Mouse (Mus musculus): Measurements from ENCODE around the gene Nipal1.

Nipal1 gene

GRCm38 (mm10) chr5:72666428-72666827 lies 18.8 kb downstream of the Nipal1 start:
- peak; percentile 27 for DNase-seq

- DNase-seq = no peak
These were observed 20.8 kb downstream of the Nipal1 start for GRCm38 (mm10) chr5:72668351-72668750.

GRCm38 (mm10) chr5:72671017-72671699 lies 23.6 kb downstream of the Nipal1 start:
- DNase-seq = no peak

DNA sequence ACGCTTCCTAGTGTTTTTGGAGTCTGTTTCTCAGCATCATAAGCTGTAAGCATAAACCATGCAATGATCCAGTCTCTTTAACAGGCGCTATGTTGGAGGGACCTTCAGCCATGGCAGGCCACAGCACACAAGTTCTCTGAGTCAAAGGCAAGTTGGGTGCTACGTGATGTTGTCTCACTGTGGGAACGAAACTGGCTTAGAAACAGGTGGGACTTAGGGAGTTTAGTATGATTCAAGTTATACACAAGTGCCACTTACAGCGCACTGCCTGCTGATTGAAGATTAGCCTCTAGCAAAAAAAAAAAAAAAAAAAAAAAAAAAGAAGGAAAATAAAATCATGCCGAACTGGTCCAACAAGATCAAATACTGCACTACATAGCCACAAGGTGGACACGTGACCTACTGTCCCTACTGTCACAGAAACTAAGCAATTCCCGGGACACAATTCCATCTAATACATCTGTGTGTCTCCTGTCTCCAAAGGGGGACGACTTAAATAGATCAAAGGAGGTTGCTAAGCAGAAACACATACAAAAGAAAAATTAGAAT lies 27.5 kb downstream of the Nipal1 start:
- DNase-seq = no peak

GRCm38 (mm10) chr5:72681451-72681850 lies 33.9 kb downstream of the Nipal1 start:
- no peak for DNase-seq

- no peak for DNase-seq
These were observed 42.0 kb downstream of the Nipal1 start for GRCm38 (mm10) chr5:72689556-72689955.

DNA sequence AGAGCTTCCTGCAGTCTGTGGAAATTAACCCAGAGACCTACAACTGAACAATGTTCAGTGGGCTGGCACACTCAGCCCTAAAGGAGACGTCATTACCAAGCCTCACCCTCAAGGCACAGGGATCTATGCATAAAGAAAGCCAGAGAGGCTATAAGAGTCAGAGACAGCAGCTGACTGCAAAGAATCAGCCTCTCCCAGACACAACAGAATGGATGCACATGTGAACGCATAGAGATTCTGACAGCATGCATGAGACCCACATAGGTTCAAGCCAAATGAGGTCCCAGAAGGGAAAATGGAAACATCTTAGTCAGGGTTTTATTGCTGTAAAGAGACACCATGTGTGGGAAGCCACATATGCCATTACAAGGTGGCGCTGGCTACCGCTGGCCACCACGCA lies 42.9 kb downstream of the Nipal1 start:
- peak; percentile 21 for DNase-seq

- DNase-seq = no peak
These were observed 47.1 kb downstream of the Nipal1 start for GRCm38 (mm10) chr5:72694684-72695083.

GRCm38 (mm10) chr5:72696491-72696890 lies 48.9 kb downstream of the Nipal1 start:
- no peak for DNase-seq

- no peak for DNase-seq
These were observed 50.7 kb downstream of the Nipal1 start for GRCm38 (mm10) chr5:72698343-72698742.

DNA sequence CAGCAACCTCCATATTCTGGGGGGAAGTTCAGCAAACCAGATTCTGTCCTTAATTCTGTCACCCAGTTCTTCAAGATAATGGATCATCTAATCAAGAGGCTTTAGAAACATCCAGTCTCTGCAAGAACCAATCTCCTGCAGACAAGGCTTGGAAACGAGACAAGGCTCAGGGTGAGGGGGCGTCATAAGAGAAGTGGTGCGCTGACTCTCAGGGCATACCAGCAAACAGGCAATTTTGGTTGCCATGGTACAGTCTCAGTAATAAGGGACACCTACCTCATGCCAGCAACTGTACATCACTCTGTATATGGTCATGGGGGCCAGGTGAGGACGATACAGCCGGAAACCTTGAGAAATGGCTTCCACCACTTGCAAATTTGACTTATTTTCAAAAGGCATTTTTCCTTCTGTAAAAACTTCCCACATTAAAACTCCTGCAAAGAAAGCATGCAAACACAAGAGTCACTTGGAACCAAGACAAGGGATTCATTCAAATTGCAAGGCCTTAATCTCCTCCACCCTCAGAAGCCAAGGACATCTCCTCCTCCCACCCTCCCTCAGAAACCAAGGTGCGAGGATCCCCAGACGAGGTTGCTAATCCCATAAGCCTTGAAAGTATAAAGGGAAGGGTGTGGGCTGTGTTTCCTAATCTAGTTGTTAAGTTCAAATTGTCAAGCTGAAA lies 51.4 kb downstream of the Nipal1 start:
- no peak for DNase-seq

DNA sequence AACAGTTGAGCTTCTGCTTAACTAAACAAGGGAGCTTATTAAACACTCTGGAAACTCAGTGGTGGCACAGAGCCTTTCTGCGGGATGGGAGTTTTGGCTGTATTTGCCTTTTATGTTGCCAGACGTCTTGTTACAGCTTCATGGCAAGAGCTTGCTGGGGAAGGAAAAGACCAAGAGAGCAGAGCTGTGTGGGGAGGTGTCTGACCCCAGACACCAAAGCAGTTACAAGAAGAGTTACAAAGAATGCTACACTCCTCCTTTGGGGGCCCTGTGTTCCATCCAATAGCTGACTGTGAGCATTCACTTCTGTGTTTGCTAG lies 51.9 kb downstream of the Nipal1 start:
- DNase-seq = no peak

- DNase-seq = no peak
These were observed 54.6 kb downstream of the Nipal1 start for GRCm38 (mm10) chr5:72702202-72702601.

DNA sequence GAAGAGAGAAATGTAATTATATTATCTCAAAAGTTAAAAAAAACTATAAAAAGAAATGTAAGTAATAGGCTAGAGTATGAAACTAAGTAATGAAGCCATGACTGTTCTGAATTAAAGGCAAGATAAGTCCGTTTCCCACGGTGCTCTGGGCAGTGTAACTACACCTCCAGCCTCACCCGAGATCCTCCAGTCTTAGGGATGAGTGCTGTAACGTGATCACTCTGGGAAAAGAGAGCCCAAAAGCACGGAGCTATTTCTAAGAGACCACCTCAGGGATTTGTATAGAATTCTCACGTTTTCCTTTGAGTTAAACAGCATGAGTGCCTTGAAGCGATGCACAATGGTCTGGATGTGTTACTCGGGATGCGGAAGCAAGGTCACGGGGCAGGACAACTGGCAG lies 58.5 kb downstream of the Nipal1 start:
- DNase-seq = no peak

DNA sequence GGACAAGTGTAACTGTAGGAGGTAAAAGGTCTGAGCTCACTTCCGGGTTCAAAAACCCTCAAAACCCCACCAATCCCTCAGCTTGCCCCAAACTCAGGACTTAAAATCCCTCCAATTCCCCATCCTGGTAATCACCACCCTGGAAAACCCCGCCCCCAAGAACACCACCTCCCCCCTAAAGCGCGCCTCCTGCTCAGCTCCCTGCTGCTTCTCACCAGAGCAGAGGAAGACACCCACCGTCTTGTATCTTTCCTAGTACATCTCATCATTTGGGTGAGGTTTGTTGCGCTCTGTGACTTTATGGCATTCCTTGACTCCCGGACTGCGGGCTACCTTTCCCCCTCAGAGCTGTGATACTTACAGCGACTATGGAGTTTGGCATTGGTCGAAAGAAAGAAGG lies 59.1 kb downstream of the Nipal1 start:
- DNase-seq = no peak

GRCm38 (mm10) chr5:72709451-72709850 lies 61.9 kb downstream of the Nipal1 start:
- DNase-seq = no peak

GRCm38 (mm10) chr5:72709976-72710375 lies 62.4 kb downstream of the Nipal1 start:
- no peak for DNase-seq

GRCm38 (mm10) chr5:72710572-72711278 lies 63.1 kb downstream of the Nipal1 start:
- peak; percentile 70 for DNase-seq

DNA sequence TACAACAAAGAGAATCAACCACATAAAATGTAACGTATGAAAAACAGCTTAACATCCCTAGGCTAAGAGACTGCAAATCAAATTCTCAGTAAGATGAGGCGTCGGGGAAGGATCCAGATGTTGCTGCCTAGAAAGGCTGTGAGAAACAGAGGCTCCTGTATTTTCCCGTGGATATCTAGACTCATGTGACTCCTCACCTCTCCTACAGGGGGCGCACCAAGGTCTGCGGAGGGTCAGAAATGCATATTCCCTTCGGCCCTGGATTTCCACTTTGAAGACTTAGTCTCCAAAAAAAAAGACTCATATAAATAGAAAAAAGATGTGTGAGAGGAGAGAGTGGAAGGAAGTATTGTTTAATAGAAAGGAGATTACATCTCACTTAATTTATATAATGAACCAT lies 73.0 kb downstream of the Nipal1 start:
- no peak for DNase-seq

All from retina, postnatal 1 day (tissue).